Mouse (Mus musculus) WW6 (cell line): ENCODE data around the gene Gm20388.

Experiments
- DNase-seq: peaks from one replicate; pipeline ENCODE4 v3.0.0-alpha.2; 2013; ENCODE audit warnings: low read depth, low spot score

Gm20388 gene

DNA sequence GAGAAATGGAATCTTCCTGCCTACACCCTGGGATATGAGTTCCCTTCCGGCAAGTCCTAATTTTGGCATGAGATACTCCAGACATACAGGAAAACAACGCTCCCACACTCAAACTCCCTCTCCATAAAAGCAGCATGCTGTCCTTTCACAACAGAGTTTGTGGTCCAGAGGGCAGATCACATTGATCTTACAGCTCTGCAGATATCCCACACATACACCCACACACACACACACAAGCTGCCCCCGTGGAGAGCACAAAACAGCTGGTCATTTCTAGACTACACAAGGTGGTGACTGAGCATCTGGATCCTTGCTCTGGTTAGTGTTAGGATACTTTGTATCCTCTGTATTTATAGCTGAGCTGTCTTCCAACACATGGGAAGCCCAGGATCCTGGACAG, 1964.4 kb downstream of the Gm20388 start:
- no peak for DNase-seq

- DNase-seq, result no peak
Observed at GRCm38 (mm10) chr8:121875517-121875916, 1964.9 kb downstream of the Gm20388 start.

- DNase-seq, result no peak
Observed at GRCm38 (mm10) chr8:121877212-121877611, 1966.6 kb downstream of the Gm20388 start.

DNA sequence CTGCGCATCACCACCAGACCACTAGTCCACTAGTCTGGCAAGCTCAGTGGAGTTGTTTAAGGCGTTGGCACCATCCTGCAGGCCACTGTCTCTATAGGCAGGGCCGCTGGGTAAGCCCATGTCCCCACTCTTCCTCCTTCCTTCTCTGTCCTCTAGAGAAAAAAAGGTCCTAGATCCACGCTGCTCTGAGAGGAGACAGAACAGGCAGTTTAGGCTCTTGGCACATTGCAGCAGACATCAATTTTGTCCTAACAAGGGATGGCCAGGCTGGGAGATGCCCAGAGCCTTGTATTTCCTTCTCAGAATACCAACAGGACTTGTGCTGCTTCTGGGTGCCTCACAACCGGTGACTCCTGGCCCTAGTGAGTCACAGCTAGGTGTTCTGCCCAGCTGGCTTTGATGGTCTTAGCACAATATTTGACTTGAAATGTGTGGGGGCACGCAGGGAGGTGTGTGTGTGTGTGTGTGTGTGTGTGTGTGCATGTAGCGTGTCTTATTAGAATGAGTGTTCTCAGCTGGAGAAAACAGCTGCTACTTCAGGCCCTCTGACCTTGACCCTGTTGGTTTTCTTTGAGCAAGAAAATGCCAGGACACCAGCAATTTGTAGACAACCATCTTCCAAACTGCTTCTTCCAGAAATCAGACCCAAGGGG, 1967.3 kb downstream of the Gm20388 start:
- DNase-seq, result no peak

DNA sequence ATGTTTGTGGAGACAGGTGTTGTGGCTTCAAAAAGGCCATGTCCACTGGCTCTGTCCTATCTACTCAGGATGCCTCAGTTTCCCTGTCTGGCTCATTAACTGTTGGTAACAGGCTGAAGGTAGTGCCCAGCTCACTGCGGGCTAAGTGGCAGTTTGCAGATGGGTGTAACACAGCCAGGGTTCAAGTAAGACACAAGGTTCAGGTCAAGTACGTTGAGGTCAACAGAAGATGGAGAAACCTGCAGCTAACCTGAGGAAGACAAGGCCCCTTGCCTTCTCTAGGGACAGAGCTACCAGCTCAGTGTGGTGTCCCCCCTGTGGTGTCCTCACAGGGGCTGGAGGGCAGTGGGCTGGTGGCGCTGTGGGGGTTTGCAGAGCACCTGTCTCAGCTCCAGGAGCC, 1969.1 kb downstream of the Gm20388 start:
- DNase-seq, result no peak

GRCm38 (mm10) chr8:121880818-121881217, 1970.2 kb downstream of the Gm20388 start:
- no peak for DNase-seq

- DNase-seq, result no peak
Observed at GRCm38 (mm10) chr8:121881921-121882320, 1971.3 kb downstream of the Gm20388 start.

GRCm38 (mm10) chr8:121884181-121884580, 1973.5 kb downstream of the Gm20388 start:
- no peak for DNase-seq

DNA sequence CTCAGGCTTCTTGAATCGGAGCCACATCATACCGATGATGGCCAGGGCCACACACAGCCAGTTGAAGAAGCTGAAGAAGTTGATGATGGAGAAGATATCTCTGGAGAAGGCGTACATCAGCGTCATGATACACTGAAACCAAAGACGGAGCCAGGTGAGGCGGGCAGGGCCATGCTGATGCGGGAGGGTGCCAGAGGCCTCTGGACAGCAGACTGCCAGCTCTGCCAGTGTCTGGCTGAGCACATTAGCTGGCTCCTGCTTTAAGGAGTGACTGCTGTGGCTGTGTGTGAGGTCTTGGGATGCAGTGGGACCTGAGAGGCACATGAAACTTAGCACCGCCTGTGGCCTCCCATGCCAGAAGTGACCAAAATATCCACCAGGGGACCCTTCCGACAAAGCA, 1974.4 kb downstream of the Gm20388 start:
- no peak for DNase-seq

DNA sequence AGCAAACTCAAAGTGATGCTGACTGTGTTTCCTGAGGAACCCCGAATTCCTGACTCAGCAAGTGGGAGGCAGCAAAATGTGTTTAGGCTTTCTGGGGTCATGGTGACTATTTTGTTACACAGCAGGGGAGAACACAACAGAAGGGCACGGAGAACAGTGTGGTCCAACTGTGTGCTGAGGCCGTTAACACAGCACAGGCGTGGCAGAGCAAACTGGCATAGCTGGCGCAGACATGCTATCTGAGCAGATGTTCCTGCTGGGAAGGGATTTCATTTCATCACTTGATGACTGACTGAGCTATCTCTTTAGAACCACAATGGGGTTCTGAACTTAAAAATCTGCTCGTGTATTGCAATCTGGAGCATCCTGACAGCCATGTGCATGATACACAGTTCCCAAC, 1974.8 kb downstream of the Gm20388 start:
- no peak for DNase-seq

GRCm38 (mm10) chr8:121887547-121887946, 1976.9 kb downstream of the Gm20388 start:
- no peak for DNase-seq

- DNase-seq, result no peak
Observed at GRCm38 (mm10) chr8:121889317-121889716, 1978.7 kb downstream of the Gm20388 start.

DNA sequence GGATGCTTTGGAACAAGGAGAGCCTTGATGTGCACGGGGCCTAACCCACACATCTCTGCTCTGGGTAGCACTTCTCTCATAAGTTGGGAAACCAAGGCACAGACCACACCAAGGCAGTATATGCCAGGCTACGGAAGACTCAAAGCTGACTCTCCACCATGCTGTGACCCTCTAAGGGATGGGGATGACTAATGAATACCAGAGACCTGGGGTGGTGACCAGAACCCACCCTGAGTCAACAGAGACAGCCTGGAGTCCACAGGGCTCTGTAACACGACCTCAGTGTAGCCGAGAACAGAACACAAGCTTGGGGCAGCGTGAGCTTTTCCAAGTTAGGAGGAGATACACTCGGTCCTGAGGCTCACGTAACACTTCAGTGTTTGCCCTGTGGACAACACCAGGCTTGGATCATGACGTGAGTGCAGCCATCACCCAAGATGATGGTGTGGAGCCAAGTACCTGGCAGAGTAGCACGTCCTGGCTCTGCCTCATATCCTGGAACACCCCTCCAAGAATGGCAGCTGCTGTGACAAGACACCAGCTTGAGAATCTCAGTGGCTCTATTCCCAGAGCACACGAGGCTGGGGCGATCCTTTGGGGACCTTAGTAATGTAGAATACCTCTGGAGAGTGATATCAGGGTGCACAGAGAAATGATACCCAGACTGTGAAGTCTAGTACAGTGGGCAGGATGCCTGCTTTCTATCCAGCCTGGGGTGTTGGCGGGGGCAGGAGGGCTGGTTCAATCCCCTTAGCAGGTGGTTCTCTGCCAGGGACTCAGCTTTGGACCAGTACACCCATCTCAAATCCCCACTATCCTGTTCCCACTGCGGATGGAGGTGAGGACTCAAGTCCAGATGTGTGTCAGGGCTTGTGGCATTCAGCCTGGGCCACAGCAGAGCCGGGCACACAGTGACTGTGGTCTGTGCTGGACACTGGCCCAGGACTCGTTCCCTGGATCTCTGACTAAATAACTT, 1979.5 kb downstream of the Gm20388 start:
- no peak for DNase-seq

- DNase-seq, result no peak
Observed at GRCm38 (mm10) chr8:121892875-121893274, 1982.2 kb downstream of the Gm20388 start.

GRCm38 (mm10) chr8:121895910-121896309, 1985.3 kb downstream of the Gm20388 start:
- DNase-seq, result no peak

DNA sequence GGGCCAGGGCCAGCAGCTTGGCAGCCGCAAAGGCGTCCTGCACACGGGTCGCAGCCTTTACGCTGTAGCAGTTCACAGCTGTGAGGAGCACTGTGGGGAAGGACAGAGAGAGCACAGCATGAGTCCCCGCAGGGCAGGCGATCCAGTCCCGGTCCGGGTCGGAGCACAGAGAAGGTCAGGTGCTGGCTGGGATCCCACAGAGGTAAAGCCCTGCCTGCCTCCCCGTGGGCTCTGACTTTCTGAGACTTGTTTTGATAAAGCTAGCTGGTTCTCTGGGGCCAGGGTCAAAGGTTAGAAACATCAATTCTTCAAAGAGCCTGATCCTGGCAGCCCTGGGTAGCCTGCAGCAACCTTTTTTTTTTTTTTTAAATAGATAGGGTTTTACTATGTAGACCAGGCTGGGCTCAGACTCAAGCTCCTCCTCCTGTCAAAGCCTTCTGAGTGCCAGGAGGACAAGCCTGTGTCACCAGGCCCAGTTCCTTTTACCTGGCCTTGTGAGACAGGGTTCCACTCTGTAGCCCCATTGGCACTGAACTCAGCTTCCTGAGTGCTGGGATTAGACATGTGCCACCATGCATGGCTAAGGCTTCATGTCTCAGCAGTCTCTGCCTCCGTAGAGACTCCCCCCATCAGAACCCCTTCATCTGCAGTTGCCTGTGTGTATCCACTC, 1986.0 kb downstream of the Gm20388 start:
- DNase-seq, result no peak

GRCm38 (mm10) chr8:121897205-121897604, 1986.6 kb downstream of the Gm20388 start:
- DNase-seq, result no peak

- DNase-seq, result no peak
Observed at GRCm38 (mm10) chr8:121897871-121898381, 1987.3 kb downstream of the Gm20388 start.

- no peak for DNase-seq
Observed at GRCm38 (mm10) chr8:121898401-121898931, 1987.8 kb downstream of the Gm20388 start.

DNA sequence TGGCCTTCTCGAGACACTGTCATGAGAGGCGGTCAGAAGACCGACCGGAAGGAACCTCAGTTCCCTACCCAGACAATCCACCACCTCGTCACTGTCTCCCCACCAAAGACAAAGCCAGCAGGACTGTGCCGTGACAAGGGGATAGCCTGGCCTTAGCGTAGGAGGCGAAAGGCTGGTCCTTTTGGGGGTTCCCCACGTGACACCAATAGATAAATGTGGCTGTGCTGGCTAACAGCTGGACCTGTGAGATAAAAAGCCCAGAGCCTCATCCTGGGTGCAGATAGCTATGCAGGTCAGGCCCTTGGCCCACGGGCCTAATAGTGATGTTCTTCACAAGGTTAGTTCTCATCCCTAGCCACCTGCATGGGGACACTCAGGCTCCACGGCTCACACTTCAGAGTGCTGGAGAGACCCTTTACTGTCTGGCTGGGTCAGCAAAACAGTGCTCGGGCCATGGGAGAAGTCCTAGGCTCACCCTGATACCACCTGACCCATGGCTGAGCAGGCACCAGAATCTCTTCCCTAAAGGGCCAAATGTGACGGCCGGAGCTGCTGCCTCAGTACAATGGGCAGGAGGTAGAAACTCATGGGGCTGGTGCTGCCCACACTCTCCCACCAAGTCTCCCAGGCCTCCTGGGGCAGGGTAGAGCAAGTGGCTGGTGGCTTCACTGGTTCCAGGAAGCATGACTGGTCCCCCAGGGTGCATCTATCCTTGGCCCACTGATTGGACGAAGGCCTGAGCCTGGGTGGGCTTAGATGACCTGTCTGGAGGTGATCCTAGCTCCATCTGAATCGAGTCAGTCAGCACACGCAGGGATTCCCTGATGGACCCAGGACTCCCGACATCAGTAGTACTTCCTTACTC, 1988.8 kb downstream of the Gm20388 start:
- no peak for DNase-seq
